Mouse (Mus musculus) heart, embryonic 13.5 days (tissue): ENCODE measurements around the gene Slc25a12. TPM values are rescaled to one million over a fixed set of nuclear protein-coding genes. Genes with fewer than 3 reads are reported as not detected.

Experiments used
- ATAC-seq: fragments of 200-750 bp; cut with Nextera tagmentation; 2 replicates; pipeline ENCODE4 v1.8.0; 2017; ENCODE audit warnings: moderate TSS enrichment; ENCODE audit not compliant: insufficient number of reproducible peaks, low FRiP score, low TSS enrichment; ENCODE audit errors: extremely low read depth
- H3K27ac ChIP-seq: fragments of 300-500 bp; sonication (generic); replicated peaks from 2 replicates; pipeline ENCODE4 v1.5.1; 2015; ENCODE audit warnings: moderate library complexity, mild to moderate bottlenecking, inconsistent platforms
- H3K27me3 ChIP-seq: fragments of 300-500 bp; sonication (generic); replicated peaks from 2 replicates; pipeline ENCODE4 v1.6.1; 2015; ENCODE audit warnings: mild to moderate bottlenecking, inconsistent platforms
- H3K36me3 ChIP-seq: fragments of 300-500 bp; sonication (generic); 2 replicates; pipeline ENCODE4 v1.6.1; 2015; ENCODE audit warnings: mild to moderate bottlenecking, inconsistent platforms
- H3K4me1 ChIP-seq: fragments of 300-500 bp; sonication (generic); 2 replicates; pipeline ENCODE4 v1.6.1; 2015; ENCODE audit warnings: inconsistent platforms
- H3K4me2 ChIP-seq: fragments of 300-500 bp; sonication (generic); 2 replicates; pipeline ENCODE4 v1.6.1; 2015; ENCODE audit warnings: inconsistent platforms, mild to moderate bottlenecking, moderate library complexity
- H3K4me3 ChIP-seq: fragments of 300-500 bp; sonication (generic); 2 replicates; pipeline ENCODE4 v1.5.1; 2015; ENCODE audit warnings: moderate library complexity, mild to moderate bottlenecking, inconsistent platforms
- H3K9ac ChIP-seq: fragments of 300-500 bp; sonication (generic); 2 replicates; pipeline ENCODE4 v1.6.1; 2015; ENCODE audit warnings: inconsistent platforms, mild to moderate bottlenecking, moderate library complexity
- H3K9me3 ChIP-seq: fragments of 300-500 bp; sonication (generic); 2 replicates; pipeline ENCODE4 v1.6.1; 2016; ENCODE audit warnings: inconsistent platforms
- WGBS: fragments of 180-500 bp; shearing (Covaris S2); methylation state at CpG from one replicate; pipeline ENCODE4 v1.1.7; 2015; ENCODE audit warnings: mixed read lengths; 5-methylcytosine and 5-hydroxymethylcytosine counted together
- polyA plus RNA-seq: library from polyadenylated mRNA; unstranded; fragments of >200 nt; fragmentation: Nextera tagmentation; extraction: Ambion mirVana; gene quantifications from 2 replicates; pipeline ENCODE4 v1.2.1, GENCODE M21; 2015

Slc25a12 gene
- polyA plus RNA-seq, 1 experiment from 2014 or later, result 90.1 TPM

- Histone ChIP-seq H3K4me3 (no peak overlapping the region), H3K27me3 (no peaks in the 10 kb centered on the region), H3K27ac (no peak overlapping the region), H3K36me3 (peaks cover 68% of the 10 kb centered on the region), H3K4me1 (peaks cover 8% of the 10 kb centered on the region), H3K9me3 (no peaks in the 10 kb centered on the region), H3K4me2 (no peak overlapping the region), H3K9ac (no peak overlapping the region)
- 50% methylated on average over 15 of the region's 15 CpGs for WGBS
- ATAC-seq, result no peak
Measured at GRCm38 (mm10) chr2:71328391-71329160, 39.0 kb downstream of the Slc25a12 start.

- H3K4me1 ChIP-seq, result peaks cover 8% of the 10 kb centered on the region
- WGBS, result 72% methylated on average over 2 of the region's 2 CpGs
- H3K9ac ChIP-seq, result no peak overlapping the region
- H3K4me2 ChIP-seq, result no peak overlapping the region
- no peak overlapping the region for H3K4me3 ChIP-seq
- no peak for ATAC-seq
- no peaks in the 10 kb centered on the region for H3K27me3 ChIP-seq
- no peaks in the 10 kb centered on the region for H3K9me3 ChIP-seq
- H3K27ac ChIP-seq, result no peak overlapping the region
- H3K36me3 ChIP-seq, result peaks cover 70% of the 10 kb centered on the region
Measured at GRCm38 (mm10) chr2:71327715-71328114, 39.8 kb downstream of the Slc25a12 start.

GRCm38 (mm10) chr2:71326766-71327464 is 40.6 kb downstream of the Slc25a12 start:
- Histone ChIP-seq H3K9me3 (no peaks in the 10 kb centered on the region), H3K4me1 (peaks cover 8% of the 10 kb centered on the region), H3K27me3 (no peaks in the 10 kb centered on the region), H3K4me3 (no peak overlapping the region), H3K27ac (no peak overlapping the region), H3K9ac (no peak overlapping the region), H3K4me2 (no peak overlapping the region), H3K36me3 (peaks cover 71% of the 10 kb centered on the region)
- WGBS, result 78% methylated on average over 11 of the region's 11 CpGs
- no peak for ATAC-seq

- 84% methylated on average over 7 of the region's 7 CpGs for WGBS
- Histone ChIP-seq H3K9me3 (no peaks in the 10 kb centered on the region), H3K4me2 (no peak overlapping the region), H3K36me3 (peaks cover 69% of the 10 kb centered on the region), H3K9ac (no peak overlapping the region), H3K4me3 (no peak overlapping the region), H3K4me1 (peaks cover 8% of the 10 kb centered on the region), H3K27me3 (no peaks in the 10 kb centered on the region), H3K27ac (no peak overlapping the region)
- ATAC-seq, result no peak
Measured at GRCm38 (mm10) chr2:71323886-71324285, 43.7 kb downstream of the Slc25a12 start.

GRCm38 (mm10) chr2:71321486-71321885 is 46.1 kb downstream of the Slc25a12 start:
- Histone ChIP-seq H3K9ac (no peak overlapping the region), H3K9me3 (no peaks in the 10 kb centered on the region), H3K4me2 (no peak overlapping the region), H3K27me3 (no peaks in the 10 kb centered on the region), H3K36me3 (peaks cover 72% of the 10 kb centered on the region), H3K4me1 (no peaks in the 10 kb centered on the region), H3K4me3 (no peak overlapping the region), H3K27ac (no peak overlapping the region)
- 79% methylated on average over 3 of the region's 3 CpGs for WGBS
- ATAC-seq, result no peak

GRCm38 (mm10) chr2:71316116-71316789 is 51.3 kb downstream of the Slc25a12 start:
- Histone ChIP-seq H3K9me3 (no peaks in the 10 kb centered on the region), H3K4me2 (no peak overlapping the region), H3K36me3 (peaks cover 74% of the 10 kb centered on the region), H3K4me1 (no peaks in the 10 kb centered on the region), H3K27me3 (no peaks in the 10 kb centered on the region), H3K9ac (no peak overlapping the region), H3K27ac (no peak overlapping the region), H3K4me3 (no peak overlapping the region)
- WGBS, result 92% methylated on average over 3 of the region's 3 CpGs
- ATAC-seq, result no peak

- H3K27ac ChIP-seq, result no peak overlapping the region
- no peak for ATAC-seq
- peak overlapping the region; percentile 24; the same call in 1 of the 2 replicates for H3K4me2 ChIP-seq
- H3K36me3 ChIP-seq, result peaks cover 76% of the 10 kb centered on the region
- no peak overlapping the region for H3K9ac ChIP-seq
- WGBS, result 76% methylated on average over 14 of the region's 14 CpGs
- H3K4me3 ChIP-seq, result no peak overlapping the region
- H3K27me3 ChIP-seq, result no peaks in the 10 kb centered on the region
- no peaks in the 10 kb centered on the region for H3K4me1 ChIP-seq
- no peaks in the 10 kb centered on the region for H3K9me3 ChIP-seq
Measured at GRCm38 (mm10) chr2:71315022-71315421, 52.5 kb downstream of the Slc25a12 start.

GRCm38 (mm10) chr2:71314080-71314479 is 53.5 kb downstream of the Slc25a12 start:
- Histone ChIP-seq H3K27me3 (no peaks in the 10 kb centered on the region), H3K4me3 (no peak overlapping the region), H3K4me1 (no peaks in the 10 kb centered on the region), H3K36me3 (peaks cover 73% of the 10 kb centered on the region), H3K9ac (no peak overlapping the region), H3K4me2 (no peak overlapping the region), H3K27ac (no peak overlapping the region), H3K9me3 (no peaks in the 10 kb centered on the region)
- no peak for ATAC-seq
- 70% methylated on average over 6 of the region's 6 CpGs for WGBS

GRCm38 (mm10) chr2:71312067-71312466 is 55.5 kb downstream of the Slc25a12 start:
- peaks cover 73% of the 10 kb centered on the region for H3K36me3 ChIP-seq
- no peak overlapping the region for H3K27ac ChIP-seq
- 70% methylated on average over 10 of the region's 10 CpGs for WGBS
- H3K9ac ChIP-seq, result no peak overlapping the region
- H3K9me3 ChIP-seq, result no peaks in the 10 kb centered on the region
- no peak overlapping the region for H3K4me3 ChIP-seq
- ATAC-seq, result no peak
- no peak overlapping the region for H3K4me2 ChIP-seq
- no peaks in the 10 kb centered on the region for H3K27me3 ChIP-seq
- H3K4me1 ChIP-seq, result no peaks in the 10 kb centered on the region

GRCm38 (mm10) chr2:71309726-71310125 is 57.8 kb downstream of the Slc25a12 start:
- 74% methylated on average over 2 of the region's 2 CpGs for WGBS

GRCm38 (mm10) chr2:71306357-71306756 is 61.2 kb downstream of the Slc25a12 start:
- H3K4me3 ChIP-seq, result no peak overlapping the region
- no peak for ATAC-seq
- no peak overlapping the region for H3K9ac ChIP-seq
- no peaks in the 10 kb centered on the region for H3K27me3 ChIP-seq
- H3K4me1 ChIP-seq, result peaks cover 29% of the 10 kb centered on the region
- peaks cover 56% of the 10 kb centered on the region for H3K36me3 ChIP-seq
- H3K27ac ChIP-seq, result no peak overlapping the region
- no peak overlapping the region for H3K4me2 ChIP-seq
- H3K9me3 ChIP-seq, result no peaks in the 10 kb centered on the region

More at GRCm38 (mm10) chr2:71309726-71310125, 57.8 kb downstream of the Slc25a12 start:
- Histone ChIP-seq H3K9ac (no peak overlapping the region), H3K4me3 (no peak overlapping the region), H3K27ac (no peak overlapping the region), H3K4me2 (no peak overlapping the region), H3K27me3 (no peaks in the 10 kb centered on the region), H3K4me1 (peaks cover 10% of the 10 kb centered on the region), H3K36me3 (peaks cover 77% of the 10 kb centered on the region), H3K9me3 (no peaks in the 10 kb centered on the region)
- no peak for ATAC-seq
